Mouse (Mus musculus) intestine, embryonic 16.5 days (tissue): ENCODE results near the gene Tssk3. TPM values are rescaled to one million over a fixed set of nuclear protein-coding genes. Genes with fewer than 3 reads are reported as not detected.

Experiments
- ATAC-seq: fragments of 200-750 bp; cut with Nextera tagmentation; 2 replicates; pipeline ENCODE4 v1.8.0; 2017; ENCODE audit warnings: moderate TSS enrichment, moderate library complexity
- H3K27ac ChIP-seq: fragments of 300-500 bp; sonication (generic); 2 replicates; pipeline ENCODE4 v1.5.1; 2014; ENCODE audit warnings: mild to moderate bottlenecking, low read length
- H3K27me3 ChIP-seq: fragments of 300-500 bp; sonication (generic); replicated peaks from 2 replicates; pipeline ENCODE4 v1.6.1; 2014; ENCODE audit warnings: low read length, control low read depth, mixed read lengths; ENCODE audit not compliant: control insufficient read depth, insufficient read depth
- H3K36me3 ChIP-seq: fragments of 300-500 bp; sonication (generic); 2 replicates; pipeline ENCODE4 v1.6.1; 2014; ENCODE audit warnings: low read length, control low read depth; ENCODE audit not compliant: control insufficient read depth, insufficient read depth
- H3K4me1 ChIP-seq: fragments of 300-500 bp; sonication (generic); 2 replicates; pipeline ENCODE4 v1.6.1; 2014; ENCODE audit warnings: low read length, control low read depth, mixed read lengths; ENCODE audit not compliant: control insufficient read depth, insufficient read depth
- H3K4me2 ChIP-seq: fragments of 300-500 bp; sonication (generic); 2 replicates; pipeline ENCODE4 v1.6.1; 2014; ENCODE audit warnings: low read depth, low read length, control low read depth
- H3K4me3 ChIP-seq: fragments of 300-500 bp; sonication (generic); 2 replicates; pipeline ENCODE4 v1.5.1; 2014; ENCODE audit warnings: mild to moderate bottlenecking, low read length
- H3K9ac ChIP-seq: fragments of 300-500 bp; sonication (generic); 2 replicates; pipeline ENCODE4 v1.6.1; 2014; ENCODE audit warnings: low read depth, low read length
- H3K9me3 ChIP-seq: fragments of 300-500 bp; sonication (generic); 2 replicates; pipeline ENCODE4 v1.6.1; 2016; ENCODE audit warnings: low read length, control low read depth; ENCODE audit not compliant: control insufficient read depth
- WGBS: fragments of 180-500 bp; shearing (Covaris S2); extraction: QIAGEN DNeasy Blood & Tissue Kit; methylation state at CpG from one replicate; pipeline ENCODE4 v1.1.7; 2014; 5-methylcytosine and 5-hydroxymethylcytosine counted together
- polyA plus RNA-seq: library from polyadenylated mRNA; unstranded; fragments of >200 nt; fragmentation: Nextera tagmentation; extraction: Ambion mirVana; gene quantifications from 2 replicates; pipeline ENCODE4 v1.2.1, GENCODE M21; 2015

Tssk3 gene
- polyA plus RNA-seq, 1 experiment from 2014 or later: not detected

- H3K4me2 ChIP-seq: peak within 1 kb of the TSS; percentile 77
- ATAC-seq: peak; percentile 82
- peak within 1 kb of the TSS; percentile 99 for H3K9ac ChIP-seq
- H3K4me1 ChIP-seq: peaks cover 21% of the 10 kb centered on the region
- peak within 1 kb of the TSS; percentile 85 for H3K27ac ChIP-seq
- H3K36me3 ChIP-seq: 0 out of 2 replicates have a peak, but pooled peaks cover 2% of the 10 kb centered on the region
- H3K9me3 ChIP-seq: no peaks in the 10 kb centered on the region
- H3K4me3 ChIP-seq: peak within 1 kb of the TSS; percentile 97
- WGBS: 7% methylated on average over 47 of the region's 47 CpGs
- H3K27me3 ChIP-seq: no peaks in the 10 kb centered on the region
These were observed 22.4 kb upstream of the Tssk3 start, which contains the start of gene Marcksl1 for GRCm38 (mm10) chr4:129513086-129513767. TSS of gene Marcksl1 (plus strand) at chr4:129513581.

DNA sequence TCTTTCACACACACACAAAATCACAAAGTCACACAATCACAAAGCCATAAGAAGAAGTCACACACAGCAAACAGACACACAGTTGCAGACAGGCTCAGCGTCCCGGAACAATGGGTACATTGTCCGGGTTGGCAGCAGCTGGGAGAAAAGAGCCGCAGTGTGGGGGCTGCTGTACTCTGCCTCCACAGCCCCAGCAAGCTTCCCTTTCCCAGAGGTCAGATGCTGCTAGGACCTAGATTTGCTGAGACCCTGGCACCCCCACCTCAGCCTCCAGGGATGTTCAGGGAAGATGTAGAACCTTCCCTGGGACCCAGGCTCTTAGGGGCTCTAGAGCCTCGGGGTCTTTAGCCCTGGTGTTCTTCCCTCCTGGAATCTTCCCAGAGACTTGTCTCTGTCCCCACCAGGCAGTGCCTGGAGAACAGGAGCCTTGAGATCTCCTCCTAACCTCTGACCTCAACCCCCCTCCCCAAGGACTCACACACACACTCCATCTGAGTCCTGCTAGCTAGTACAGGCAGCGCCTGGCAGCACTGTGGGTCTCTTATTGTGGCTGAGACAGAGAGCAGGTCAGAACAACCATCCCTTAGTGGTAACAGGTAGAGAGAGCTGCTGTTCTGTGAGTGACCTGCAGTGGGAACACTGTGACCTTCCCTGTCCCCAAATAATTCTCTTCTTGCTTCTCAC lies 20.7 kb upstream of the Tssk3 start:
- Histone ChIP-seq H3K9ac (no peak overlapping the region), H3K36me3 (no peaks in the 10 kb centered on the region), H3K27ac (0 out of 2 replicates have a peak overlapping the region, but pooled peaks have one; percentile 8)

GRCm38 (mm10) chr4:129510723-129511412 lies 20.0 kb upstream of the Tssk3 start:
- no peaks in the 10 kb centered on the region for H3K27me3 ChIP-seq
- no peak overlapping the region for H3K9ac ChIP-seq
- 65% methylated on average over 6 of the region's 6 CpGs for WGBS
- no peaks in the 10 kb centered on the region for H3K9me3 ChIP-seq
- no peak for ATAC-seq
- H3K4me3 ChIP-seq: no peak overlapping the region
- peaks cover 14% of the 10 kb centered on the region for H3K4me1 ChIP-seq
- no peaks in the 10 kb centered on the region for H3K36me3 ChIP-seq
- H3K4me2 ChIP-seq: no peak overlapping the region
- no peak overlapping the region for H3K27ac ChIP-seq

More for the DNA sequence above, 20.7 kb upstream of the Tssk3 start:
- Histone ChIP-seq H3K9me3 (no peaks in the 10 kb centered on the region), H3K27me3 (no peaks in the 10 kb centered on the region), H3K4me3 (no peak overlapping the region), H3K4me2 (no peak overlapping the region), H3K4me1 (peaks cover 16% of the 10 kb centered on the region)
- WGBS: 40% methylated on average over 6 of the region's 6 CpGs
- ATAC-seq: no peak

GRCm38 (mm10) chr4:129509650-129510049 lies 18.8 kb upstream of the Tssk3 start:
- ATAC-seq: no peak
- H3K4me3 ChIP-seq: no peak overlapping the region
- no peaks in the 10 kb centered on the region for H3K9me3 ChIP-seq
- no peaks in the 10 kb centered on the region for H3K27me3 ChIP-seq
- no peak overlapping the region for H3K9ac ChIP-seq
- H3K27ac ChIP-seq: no peak overlapping the region
- H3K4me2 ChIP-seq: no peak overlapping the region
- WGBS: 59% methylated on average over 3 of the region's 3 CpGs
- H3K36me3 ChIP-seq: no peaks in the 10 kb centered on the region
- H3K4me1 ChIP-seq: peaks cover 11% of the 10 kb centered on the region

GRCm38 (mm10) chr4:129508834-129509600 lies 18.2 kb upstream of the Tssk3 start:
- Histone ChIP-seq H3K9me3 (no peaks in the 10 kb centered on the region), H3K36me3 (no peaks in the 10 kb centered on the region), H3K27ac (peak overlapping the region; percentile 33; the same call in 1 of the 2 replicates), H3K9ac (0 out of 2 replicates have a peak overlapping the region, but pooled peaks have one; percentile 24), H3K4me2 (0 out of 2 replicates have a peak overlapping the region, but pooled peaks have one; percentile 22), H3K4me1 (peaks cover 17% of the 10 kb centered on the region), H3K4me3 (no peak overlapping the region), H3K27me3 (no peaks in the 10 kb centered on the region)
- 52% methylated on average over 15 of the region's 15 CpGs for WGBS
- ATAC-seq: peak; percentile 41; the same call in 1 of the 2 replicates

DNA sequence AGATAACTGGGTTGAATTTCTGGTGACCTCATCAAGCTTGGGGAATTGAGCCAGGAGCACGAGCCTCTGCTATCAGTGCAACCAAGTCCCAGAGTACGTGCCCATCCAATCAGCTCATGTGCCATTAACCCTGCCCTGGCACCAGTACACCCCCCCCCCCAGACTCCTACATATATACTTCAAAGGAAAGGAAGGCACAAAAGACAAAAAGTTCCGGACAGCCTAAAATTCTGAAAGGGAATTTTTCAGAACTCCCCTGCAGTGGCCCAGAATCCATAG lies 17.4 kb upstream of the Tssk3 start:
- 57% methylated on average over 3 of the region's 3 CpGs for WGBS
- Histone ChIP-seq H3K36me3 (no peaks in the 10 kb centered on the region), H3K9me3 (no peaks in the 10 kb centered on the region), H3K27ac (no peak overlapping the region), H3K4me3 (no peak overlapping the region), H3K4me2 (no peak overlapping the region), H3K9ac (no peak overlapping the region), H3K27me3 (no peaks in the 10 kb centered on the region), H3K4me1 (peaks cover 21% of the 10 kb centered on the region)
- ATAC-seq: no peak

GRCm38 (mm10) chr4:129507434-129508236 lies 16.8 kb upstream of the Tssk3 start:
- Histone ChIP-seq H3K4me3 (no peak overlapping the region), H3K36me3 (no peaks in the 10 kb centered on the region), H3K27me3 (no peaks in the 10 kb centered on the region), H3K4me1 (peaks cover 24% of the 10 kb centered on the region), H3K27ac (no peak overlapping the region), H3K9ac (no peak overlapping the region), H3K9me3 (no peaks in the 10 kb centered on the region), H3K4me2 (no peak overlapping the region)
- no peak for ATAC-seq
- WGBS: 53% methylated on average over 9 of the region's 10 CpGs

GRCm38 (mm10) chr4:129505511-129505910 lies 14.7 kb upstream of the Tssk3 start:
- WGBS: 90% methylated on average over 3 of the region's 3 CpGs

More at GRCm38 (mm10) chr4:129505511-129505910, 14.7 kb upstream of the Tssk3 start:
- ATAC-seq: no peak
- Histone ChIP-seq H3K36me3 (no peaks in the 10 kb centered on the region), H3K9me3 (no peaks in the 10 kb centered on the region), H3K4me2 (no peak overlapping the region), H3K27me3 (no peaks in the 10 kb centered on the region), H3K9ac (no peak overlapping the region), H3K4me1 (peaks cover 34% of the 10 kb centered on the region), H3K27ac (no peak overlapping the region), H3K4me3 (no peak overlapping the region)
